Mouse (Mus musculus): ENCODE data around the gene Zfp617.

GRCm38 (mm10) chr8:71941776-71942175, 33.3 kb downstream of the Zfp617 start:
- no peak for TF ChIP-seq GATA1 (IDR thresholded peaks at IDR 0.05; ENCODE audit: low read length)
- no peak for TF ChIP-seq TAL1 (IDR thresholded peaks at IDR 0.05; ENCODE audit: low read length)

Data from erythroblast, embryonic 14.5 days (primary cell).